Mouse (Mus musculus) liver, adult 10 weeks (tissue): ENCODE results near the gene Zfp36l3. TPM values are rescaled to one million over a fixed set of nuclear protein-coding genes. Genes with fewer than 3 reads are reported as not detected.

ENCODE experiments used
- polyA plus RNA-seq: library from polyadenylated mRNA; stranded (reverse); fragments of 350-450 nt; fragmentation: Illumina TruSeq; extraction: RNeasy Lipid Tissue Mini Kit (QIAGEN cat#74804); gene quantifications from one replicate; pipeline ENCODE4 v1.2.3, GENCODE M21; 2014; ENCODE audit warnings: low read depth, low replicate concordance

Gene Zfp36l3
- not detected for polyA plus RNA-seq

DNA sequence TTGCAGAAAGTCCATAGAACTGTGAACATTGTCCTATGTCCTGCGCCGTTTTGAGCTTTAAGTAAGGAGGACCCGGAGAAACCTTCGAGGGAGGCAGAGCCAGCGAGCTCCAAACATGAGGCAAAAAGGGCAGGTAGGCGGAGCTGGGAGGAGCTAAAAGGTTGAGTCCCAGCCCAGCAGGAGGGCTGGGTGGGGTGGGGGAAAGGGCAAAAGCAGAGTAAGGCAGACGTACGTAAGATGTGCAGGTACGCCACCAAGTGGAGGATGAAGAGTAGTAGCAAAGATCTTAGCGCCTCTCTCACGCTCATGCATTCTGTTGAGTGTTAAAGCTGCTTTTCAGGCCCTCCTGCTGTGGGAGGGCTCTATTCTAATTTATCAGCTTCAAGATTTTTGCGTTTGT lies at the start of gene Zfp36l3:
TSS of gene Zfp36l3 (minus strand) at position 119 of the 400 bp plus-strand sequence.

DNA sequence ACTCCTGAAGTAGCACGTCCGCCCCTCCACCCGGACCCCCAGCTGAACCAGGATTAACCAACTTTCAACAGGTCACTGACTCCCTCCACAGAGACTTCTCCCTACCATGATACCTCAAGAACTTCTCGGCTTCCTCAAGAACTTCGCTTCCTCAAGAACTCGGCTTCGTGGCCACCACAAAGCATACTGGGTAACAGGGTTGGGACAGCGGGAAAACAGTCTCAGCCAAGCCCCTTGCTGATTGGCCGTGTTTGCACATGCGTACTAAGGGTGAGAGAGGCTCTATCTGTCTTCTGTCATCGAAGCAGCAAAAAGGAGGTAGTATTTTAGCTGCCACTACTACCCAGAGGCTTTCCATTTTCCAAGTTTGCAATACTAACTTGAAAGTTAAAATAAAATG lies 21.3 kb upstream of the Zfp36l3 start, which contains the start of gene Xlr:
TSS of gene Xlr (minus strand) at position 188 of the 400 bp plus-strand sequence.

DNA sequence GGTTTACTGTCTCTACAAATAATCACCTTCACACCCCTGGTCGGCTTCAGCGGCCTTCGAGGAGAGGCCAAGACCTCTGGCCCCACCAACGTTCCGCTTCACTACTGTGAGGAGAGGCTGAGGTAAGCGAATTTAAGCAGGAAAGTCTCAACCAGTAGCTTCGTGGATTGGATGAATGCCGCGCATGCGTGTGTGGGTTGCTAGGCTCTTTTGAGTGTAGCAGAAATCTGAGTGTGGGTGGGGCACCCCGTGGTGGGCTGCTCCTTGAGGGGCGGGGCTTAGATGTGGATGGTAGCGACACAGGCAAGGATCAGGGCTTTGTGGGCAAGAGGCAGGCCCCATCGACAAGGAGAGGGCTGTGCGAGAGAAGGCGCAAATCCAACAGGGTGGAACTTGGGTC lies 18.5 kb downstream of the Zfp36l3 start, which contains the start of gene 1700013H16Rik:
TSS of gene 1700013H16Rik (minus strand) at position 96 of the 400 bp plus-strand sequence.

DNA sequence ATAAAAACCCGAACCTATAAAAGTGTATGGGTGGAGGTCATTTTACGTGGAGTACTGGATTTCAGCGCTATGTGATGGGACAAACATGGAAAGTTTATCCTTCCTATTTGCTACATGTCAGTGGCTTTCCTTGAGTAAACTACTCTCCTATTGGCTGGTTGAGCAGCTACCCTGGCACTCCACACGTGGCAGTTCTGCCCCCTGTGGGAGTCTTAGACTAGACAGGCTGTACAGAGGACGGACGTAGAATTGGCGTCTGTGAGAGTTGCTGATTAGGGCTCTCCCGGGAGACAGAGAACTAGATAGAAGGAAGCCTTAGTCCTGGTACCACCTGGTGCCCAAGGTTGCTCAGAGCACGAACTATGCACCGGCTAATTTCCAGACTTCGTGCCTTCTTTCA lies 51.6 kb downstream of the Zfp36l3 start, which contains the start of gene 4930502E18Rik:
TSS of gene 4930502E18Rik (plus strand) at position 231 of the 400 bp plus-strand sequence.

Other genes with a start within 250 kb of the Zfp36l3 start
- gene Rtl8c, start 168.4 kb downstream of the Zfp36l3 start, polyA plus RNA-seq, result not detected
- gene Gm14597, start 167.4 kb downstream of the Zfp36l3 start, polyA plus RNA-seq, result not detected
- 2.7 TPM for gene Rtl8a, start 132.7 kb downstream of the Zfp36l3 start, polyA plus RNA-seq
- gene Rtl8b, start 106.0 kb downstream of the Zfp36l3 start, polyA plus RNA-seq, result 0.69 TPM
- gene 4930502E18Rik, start 51.6 kb downstream of the Zfp36l3 start, polyA plus RNA-seq, result not detected
- not detected for gene 1700013H16Rik, start 18.6 kb downstream of the Zfp36l3 start, polyA plus RNA-seq
- 3.8 TPM for gene Xlr, start 21.3 kb upstream of the Zfp36l3 start, polyA plus RNA-seq